Mouse (Mus musculus): Measurements from ENCODE around the gene Stk35. TPM values are rescaled to one million over a fixed set of nuclear protein-coding genes. Genes with fewer than 3 reads are reported as not detected.
A peak's percentile ranks its signal among the peaks of the same experiment; 100 is the strongest.
"Not testable (repeated sequence)": the region's sequence is repeated elsewhere in the genome, so short reads cannot be mapped to it uniquely, and the experiment has no call there.

Gene Stk35
- total RNA-seq, 2 experiments from 2014 or later: 16.6 to 17.3 TPM

GRCm38 (mm10) chr2:129832993-129833392 is 32.7 kb downstream of the Stk35 start:
- no peak for DNase-seq
- intact Hi-C loops (cut with DNase I): no loop called here

- intact Hi-C loops (cut with DNase I): no loop called here
- no peak for DNase-seq
These were observed 33.9 kb downstream of the Stk35 start for GRCm38 (mm10) chr2:129834221-129834620.

GRCm38 (mm10) chr2:129834881-129835280 is 34.6 kb downstream of the Stk35 start:
- intact Hi-C loops (cut with DNase I): no loop called here
- no peak for DNase-seq

- intact Hi-C loops (cut with DNase I): no loop called here
- DNase-seq: no peak
These were observed 36.6 kb downstream of the Stk35 start for GRCm38 (mm10) chr2:129836921-129837320.

GRCm38 (mm10) chr2:129838321-129838720 is 38.0 kb downstream of the Stk35 start:
- DNase-seq: no peak
- intact Hi-C loops (cut with DNase I): no loop called here

GRCm38 (mm10) chr2:129845826-129846225 is 45.5 kb downstream of the Stk35 start:
- intact Hi-C loops (cut with DNase I): no loop called here
- DNase-seq: peak; percentile 73 to 75

- no peak for DNase-seq
- intact Hi-C loops (cut with DNase I): no loop called here
These were observed 46.2 kb downstream of the Stk35 start for GRCm38 (mm10) chr2:129846501-129846900.

GRCm38 (mm10) chr2:129849078-129849477 is 48.8 kb downstream of the Stk35 start:
- DNase-seq; intact Hi-C loops (cut with DNase I): not testable (repeated sequence)

- intact Hi-C loops (cut with DNase I): no loop called here
- DNase-seq: no peak
These were observed 51.2 kb downstream of the Stk35 start for GRCm38 (mm10) chr2:129851512-129851911.

- no peak for DNase-seq
- intact Hi-C loops (cut with DNase I): no loop called here
These were observed 62.9 kb downstream of the Stk35 start for GRCm38 (mm10) chr2:129863256-129863655.

- no peak for DNase-seq
- intact Hi-C loops (cut with DNase I): no loop called here
These were observed 64.6 kb downstream of the Stk35 start for GRCm38 (mm10) chr2:129864958-129865357.

GRCm38 (mm10) chr2:129869151-129869550 is 68.8 kb downstream of the Stk35 start:
- intact Hi-C loops (cut with DNase I): no loop called here
- DNase-seq: no peak

GRCm38 (mm10) chr2:129871246-129871645 is 70.9 kb downstream of the Stk35 start:
- peak; percentile 31 to 43 for DNase-seq
- intact Hi-C loops (cut with DNase I): loop anchor here (5.0 kb wide), 1 partner anchor 154 kb away; no protein-coding TSS in a partner anchor

- intact Hi-C loops (cut with DNase I): loop anchor here (2.0 to 5.0 kb wide), 3 partner anchors 71 to 369 kb away; partner anchors contain the start of gene Stk35
These were observed 71.8 kb downstream of the Stk35 start for GRCm38 (mm10) chr2:129872071-129872470.

GRCm38 (mm10) chr2:129873489-129873888 is 73.2 kb downstream of the Stk35 start:
- intact Hi-C loops (cut with DNase I): loop anchor here (1.0 to 5.0 kb wide), 4 partner anchors 73 to 371 kb away; partner anchors contain the start of gene Stk35
- peak; percentile 83 to 90 for DNase-seq

More at GRCm38 (mm10) chr2:129872071-129872470, 71.8 kb downstream of the Stk35 start:
- DNase-seq: peak in 1 of 2 experiments; percentile 23

GRCm38 (mm10) chr2:129874084-129874483 is 73.8 kb downstream of the Stk35 start:
- DNase-seq: peak in 1 of 2 experiments; percentile 15
- intact Hi-C loops (cut with DNase I): loop anchor here (5.0 kb wide), 1 partner anchor 157 kb away; no protein-coding TSS in a partner anchor

- intact Hi-C loops (cut with DNase I): loop anchor here (5.0 kb wide), 1 partner anchor 157 kb away; no protein-coding TSS in a partner anchor
- no peak for DNase-seq
These were observed 74.3 kb downstream of the Stk35 start for GRCm38 (mm10) chr2:129874509-129875095.

- no peak for DNase-seq
- intact Hi-C loops (cut with DNase I): no loop called here
These were observed 76.6 kb downstream of the Stk35 start for GRCm38 (mm10) chr2:129876935-129877334.

- peak; percentile 70 to 81 for DNase-seq
- intact Hi-C loops (cut with DNase I): loop anchor here (1.0 to 2.0 kb wide), 3 partner anchors 23 to 289 kb away; no protein-coding TSS in a partner anchor
These were observed 79.5 kb downstream of the Stk35 start for GRCm38 (mm10) chr2:129879817-129880216.

GRCm38 (mm10) chr2:129880226-129880625 is 79.9 kb downstream of the Stk35 start:
- no peak for DNase-seq
- intact Hi-C loops (cut with DNase I): loop anchor here (1.0 to 2.0 kb wide), 3 partner anchors 23 to 289 kb away; no protein-coding TSS in a partner anchor

GRCm38 (mm10) chr2:129881886-129882285 is 81.6 kb downstream of the Stk35 start:
- no peak for DNase-seq
- intact Hi-C loops (cut with DNase I): loop anchor here (2.0 kb wide), 1 partner anchor 287 kb away; no protein-coding TSS in a partner anchor
